Mouse (Mus musculus) kidney, postnatal 0 days (tissue): Measurements from ENCODE around the gene Cys1. TPM values are rescaled to one million over a fixed set of nuclear protein-coding genes. Genes with fewer than 3 reads are reported as not detected.

Experiments used
- ATAC-seq: fragments of 200-750 bp; cut with Nextera tagmentation; replicated peaks from 2 replicates; pipeline ENCODE4 v1.8.0; 2017; ENCODE audit warnings: low read depth, moderate number of reproducible peaks, moderate TSS enrichment, moderate library complexity; ENCODE audit not compliant: low FRiP score
- DNase-seq: peaks from one replicate; pipeline ENCODE4 v3.0.0-alpha.2; 2016; ENCODE audit warnings: low spot score
- H3K27ac ChIP-seq: fragments of 300-500 bp; sonication (generic); 2 replicates; pipeline ENCODE4 v1.5.1; 2014; ENCODE audit warnings: mild to moderate bottlenecking
- H3K27me3 ChIP-seq: fragments of 300-500 bp; sonication (generic); 2 replicates; pipeline ENCODE4 v1.6.1; 2014; ENCODE audit warnings: low read length, mixed read lengths; ENCODE audit not compliant: insufficient read depth
- H3K36me3 ChIP-seq: fragments of 300-500 bp; sonication (generic); 2 replicates; pipeline ENCODE4 v1.6.1; 2014; ENCODE audit warnings: low read length, mixed read lengths; ENCODE audit not compliant: insufficient read depth
- H3K4me1 ChIP-seq: fragments of 300-500 bp; sonication (generic); replicated peaks from 2 replicates; pipeline ENCODE4 v1.6.1; 2014; ENCODE audit warnings: antibody characterized with exemption, low read length, mixed read lengths; ENCODE audit not compliant: insufficient read depth
- H3K4me2 ChIP-seq: fragments of 300-500 bp; sonication (generic); 2 replicates; pipeline ENCODE4 v1.6.1; 2014; ENCODE audit warnings: mild to moderate bottlenecking, low read length, moderate library complexity, mixed read lengths
- H3K4me3 ChIP-seq: fragments of 300-500 bp; sonication (generic); replicated peaks from 2 replicates; pipeline ENCODE4 v1.5.1; 2014; ENCODE audit warnings: low read depth, low read length
- H3K9ac ChIP-seq: fragments of 300-500 bp; sonication (generic); 2 replicates; pipeline ENCODE4 v1.6.1; 2014; ENCODE audit warnings: low read depth, low read length
- H3K9me3 ChIP-seq: fragments of 300-500 bp; sonication (generic); replicated peaks from 2 replicates; pipeline ENCODE4 v1.6.1; 2016; ENCODE audit warnings: low read length, inconsistent platforms, mixed read lengths
- CTCF ChIP-seq: IDR thresholded peaks from 2 replicates; pipeline ENCODE4 v1.5.1; 2016; ENCODE audit warnings: antibody characterized with exemption, low read depth, mild to moderate bottlenecking, moderate library complexity
- WGBS: fragments of 180-500 bp; shearing (Covaris S2); extraction: QIAGEN DNeasy Blood & Tissue Kit; methylation state at CpG from one replicate; pipeline ENCODE4 v1.1.7; 2014; 5-methylcytosine and 5-hydroxymethylcytosine counted together
- polyA plus RNA-seq: library from polyadenylated mRNA; unstranded; fragments of >200 nt; fragmentation: Nextera tagmentation; extraction: Ambion mirVana; gene quantifications from 2 replicates; pipeline ENCODE4 v1.2.1, GENCODE M21; 2015

Cys1 gene
- polyA plus RNA-seq, 1 experiment from 2014 or later, result 16.4 TPM

DNA sequence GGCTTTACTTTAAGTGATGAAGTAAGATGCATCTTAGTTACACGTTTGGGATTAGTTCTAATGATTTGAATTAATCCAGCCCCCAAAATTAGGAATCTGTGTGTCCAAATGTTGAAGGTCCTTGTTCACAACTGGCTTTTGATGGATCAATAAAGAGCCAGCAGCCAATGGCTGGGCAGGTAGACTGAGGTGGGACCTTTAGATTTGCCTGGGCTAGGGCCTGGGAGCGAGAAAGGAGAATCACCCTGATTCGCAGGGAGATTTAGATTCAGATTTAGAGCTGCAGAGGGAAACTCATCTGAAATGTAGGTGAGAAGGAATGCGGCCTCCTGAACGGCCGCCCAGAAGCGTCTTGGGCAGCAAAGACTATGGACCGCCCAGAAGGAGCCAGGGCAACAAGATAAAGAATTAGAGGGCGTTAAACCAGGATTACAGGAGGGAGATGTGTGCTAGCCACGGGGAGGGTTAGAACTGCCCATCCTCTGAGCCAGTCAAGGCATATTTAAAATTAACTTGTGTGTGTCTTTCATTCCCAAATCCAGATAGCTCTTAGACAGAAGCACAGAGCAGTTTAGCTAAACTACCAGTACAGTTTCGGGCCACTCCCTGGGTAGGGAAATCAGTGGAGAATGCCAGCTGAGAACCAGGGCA lies 5.2 kb upstream of the Cys1 start:
- DNase-seq (no peak), ATAC-seq (no peak)
- Histone ChIP-seq H3K4me1 (peaks cover 12% of the 10 kb centered on the region), H3K9me3 (no peaks in the 10 kb centered on the region), H3K27ac (peak overlapping the region; percentile 89), H3K36me3 (no peaks in the 10 kb centered on the region), H3K9ac (no peak overlapping the region), H3K4me2 (no peak overlapping the region), H3K27me3 (no peaks in the 10 kb centered on the region), H3K4me3 (no peak overlapping the region)
- no peak for TF ChIP-seq CTCF
- 55% methylated on average over 11 of the region's 11 CpGs for WGBS

DNA sequence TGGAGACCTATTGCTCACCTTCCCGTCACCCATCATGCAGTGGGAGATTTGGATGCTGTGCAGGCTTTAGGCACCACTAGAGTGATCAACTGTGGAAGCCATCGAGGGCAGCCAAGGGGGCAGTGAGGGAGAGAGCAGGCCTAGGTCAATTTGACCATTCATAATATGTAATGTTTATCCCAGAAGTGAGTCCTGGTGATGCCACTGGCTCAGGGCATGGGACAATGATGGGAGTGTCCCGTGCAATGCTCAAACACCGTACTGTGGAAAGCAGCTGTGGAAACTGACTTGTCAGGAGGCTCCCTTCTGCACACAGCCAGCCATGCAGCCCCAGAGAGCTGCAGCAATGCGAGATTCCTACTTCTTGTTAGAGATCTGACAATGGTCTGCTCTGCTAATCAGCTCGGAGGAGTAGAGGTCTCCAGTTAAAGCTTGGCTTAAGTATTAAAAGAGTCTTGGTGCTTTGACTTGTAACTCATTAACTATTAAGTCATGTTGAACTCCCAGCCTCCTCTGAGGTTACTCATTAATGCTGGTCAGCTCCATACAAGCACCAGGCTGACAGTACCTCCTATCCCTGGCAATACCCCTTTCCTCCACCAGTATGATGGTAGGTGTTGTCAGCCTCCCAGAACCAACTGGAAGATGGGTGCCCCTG lies 4.6 kb upstream of the Cys1 start:
- H3K9me3 ChIP-seq, result no peaks in the 10 kb centered on the region
- 32% methylated on average over 6 of the region's 6 CpGs for WGBS
- peak; percentile 71 for DNase-seq
- H3K4me2 ChIP-seq, result peak overlapping the region; percentile 23
- H3K27me3 ChIP-seq, result no peaks in the 10 kb centered on the region
- H3K27ac ChIP-seq, result peak overlapping the region; percentile 89
- H3K4me3 ChIP-seq, result no peak overlapping the region
- ATAC-seq, result peak; percentile 91
- no peaks in the 10 kb centered on the region for H3K36me3 ChIP-seq
- peaks cover 16% of the 10 kb centered on the region for H3K4me1 ChIP-seq
- no peak overlapping the region for H3K9ac ChIP-seq
- peak; percentile 24; the same call in 1 of the 2 replicates for TF ChIP-seq CTCF

- TF ChIP-seq CTCF, result no peak
- ATAC-seq, result no peak
- Histone ChIP-seq H3K27ac (peak overlapping the region; percentile 91), H3K9ac (no peak overlapping the region), H3K27me3 (no peaks in the 10 kb centered on the region), H3K9me3 (no peaks in the 10 kb centered on the region), H3K4me2 (no peak overlapping the region), H3K36me3 (no peaks in the 10 kb centered on the region), H3K4me3 (no peak overlapping the region), H3K4me1 (peaks cover 20% of the 10 kb centered on the region)
- WGBS, result 61% methylated on average over 7 of the region's 7 CpGs
- no peak for DNase-seq
These were observed 1.8 kb upstream of the Cys1 start for GRCm38 (mm10) chr12:24683461-24683860.

DNA sequence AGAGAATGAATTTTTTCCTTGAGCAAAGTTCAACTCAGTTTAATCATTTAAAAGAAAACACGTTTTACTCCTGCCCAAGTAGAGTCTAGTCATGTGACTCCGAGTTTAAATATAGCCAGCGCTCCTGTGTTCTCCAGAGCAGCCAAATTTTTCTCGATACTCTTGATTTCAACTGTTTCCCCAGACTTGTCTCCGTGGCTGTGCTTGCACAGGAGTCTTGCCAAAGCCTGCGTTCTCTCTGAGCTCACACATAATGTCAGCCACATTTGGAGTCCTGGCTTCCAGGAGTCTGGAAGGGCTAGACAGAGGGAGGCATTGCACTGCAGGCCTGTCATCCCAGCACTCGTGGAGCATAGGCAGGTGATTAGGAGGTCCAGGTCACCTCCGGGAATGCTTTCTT lies 950 bp upstream of the Cys1 start:
- Histone ChIP-seq H3K27ac (peak overlapping the region; percentile 91), H3K27me3 (no peaks in the 10 kb centered on the region), H3K9ac (0 out of 2 replicates have a peak overlapping the region, but pooled peaks have one; percentile 31), H3K4me2 (peak overlapping the region; percentile 92), H3K36me3 (no peaks in the 10 kb centered on the region), H3K9me3 (no peaks in the 10 kb centered on the region), H3K4me3 (no peak overlapping the region), H3K4me1 (peaks cover 20% of the 10 kb centered on the region)
- DNase-seq (peak; percentile 54), ATAC-seq (no peak)
- WGBS, result 28% methylated on average over 8 of the region's 8 CpGs
- TF ChIP-seq CTCF, result no peak

DNA sequence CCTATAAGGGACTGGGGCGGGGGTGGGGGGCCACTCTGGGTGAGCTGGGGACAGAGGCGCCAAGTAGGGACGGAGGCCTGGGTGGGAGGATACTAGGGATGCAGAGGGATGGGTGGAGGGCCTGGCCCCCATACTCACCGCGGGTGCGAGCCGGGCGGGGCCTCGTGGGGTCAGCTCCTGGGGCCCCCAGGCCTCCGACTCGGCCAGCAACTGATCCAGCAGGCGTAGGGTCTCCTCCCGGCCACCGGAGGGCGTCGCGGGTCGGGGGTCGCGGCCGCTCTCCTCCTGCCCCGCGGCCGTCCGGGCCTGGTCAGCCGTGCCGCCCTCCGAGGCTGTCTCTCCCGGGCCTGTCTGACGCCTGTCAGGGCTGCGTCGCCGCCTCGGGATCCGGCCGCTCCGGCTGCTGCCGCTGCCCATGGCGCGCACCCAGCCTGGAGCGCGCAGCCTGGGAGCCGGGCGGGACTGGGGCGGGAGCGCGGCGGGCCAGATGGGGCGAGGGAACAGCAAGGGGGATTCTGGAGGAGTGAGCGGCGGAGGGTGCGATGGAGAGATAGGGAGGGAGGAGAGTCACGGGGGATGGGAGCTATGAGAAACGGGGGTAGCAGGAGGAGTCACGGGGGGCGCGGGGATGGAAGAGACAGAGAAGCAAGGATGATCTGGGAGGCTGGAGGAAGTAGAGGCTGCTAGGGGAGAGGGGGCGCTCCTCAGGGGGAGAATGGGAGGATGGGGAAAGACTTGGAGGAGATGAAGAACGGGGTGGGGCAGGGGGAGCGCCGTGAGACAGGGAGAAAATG lies 924 bp downstream of the Cys1 start:
- under 1% methylated on average over 52 of the region's 61 CpGs for WGBS
- peak overlapping the region; percentile 61 for H3K4me3 ChIP-seq
- 0 out of 2 replicates have a peak, but pooled peaks have one; percentile 40 for TF ChIP-seq CTCF
- peaks cover 20% of the 10 kb centered on the region for H3K4me1 ChIP-seq
- peak; percentile 45 for DNase-seq
- peak overlapping the region; percentile 91 for H3K27ac ChIP-seq
- no peaks in the 10 kb centered on the region for H3K36me3 ChIP-seq
- H3K9me3 ChIP-seq, result no peaks in the 10 kb centered on the region
- H3K27me3 ChIP-seq, result no peaks in the 10 kb centered on the region
- peak; percentile 37 for ATAC-seq
- peak overlapping the region; percentile 82 for H3K9ac ChIP-seq
- peak overlapping the region; percentile 92 for H3K4me2 ChIP-seq

DNA sequence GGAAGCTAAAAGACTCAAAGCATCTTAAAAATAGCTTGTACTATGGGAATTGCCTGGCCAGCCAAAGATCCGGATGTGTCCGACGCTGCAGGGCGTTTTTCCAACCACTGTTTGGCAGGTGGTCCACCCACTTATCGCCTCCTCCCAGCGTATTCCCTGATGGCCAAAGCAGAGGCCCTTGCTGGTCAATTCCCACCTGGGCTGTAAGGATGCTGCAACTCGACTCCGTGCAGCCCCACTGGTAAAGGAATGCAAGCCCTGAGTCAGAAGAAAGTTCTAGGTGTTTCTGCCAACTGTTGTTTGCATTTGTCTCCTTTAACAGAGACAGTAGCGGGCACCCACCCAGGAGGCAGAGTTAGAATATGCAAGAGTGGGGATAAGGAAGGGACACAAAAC lies 1.5 kb downstream of the Cys1 start:
- no peak for ATAC-seq
- no peak for DNase-seq
- Histone ChIP-seq H3K4me3 (peak overlapping the region; percentile 61), H3K9me3 (no peaks in the 10 kb centered on the region), H3K36me3 (no peaks in the 10 kb centered on the region), H3K9ac (peak overlapping the region; percentile 82), H3K27ac (peak overlapping the region; percentile 91), H3K4me1 (peaks cover 19% of the 10 kb centered on the region), H3K27me3 (no peaks in the 10 kb centered on the region), H3K4me2 (peak overlapping the region; percentile 92)
- 8% methylated on average over 9 of the region's 9 CpGs for WGBS
- TF ChIP-seq CTCF, result no peak
